Comparison of ENCODE assay signal across 10 mouse cellular contexts in the genomic region with DNA sequence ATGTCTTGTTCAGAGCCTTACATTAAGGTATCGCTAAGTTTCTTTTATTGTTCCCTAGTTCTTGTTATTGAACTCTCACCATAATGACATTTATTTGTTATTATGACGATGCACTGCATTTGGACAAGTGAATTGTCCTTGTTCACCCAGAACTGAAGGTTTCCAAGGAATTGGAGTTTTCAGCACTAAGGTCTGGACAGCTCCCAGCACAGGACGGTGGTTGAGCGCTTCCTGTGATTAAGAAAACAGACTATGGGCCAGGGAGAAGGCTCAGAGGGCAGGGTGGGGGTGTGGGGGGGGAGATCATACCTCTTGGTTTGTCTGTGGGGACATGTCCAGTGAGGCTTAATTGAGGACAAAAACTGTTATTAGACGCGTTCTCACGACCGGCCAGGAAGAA.
DNase-seq lines count a peak whose midpoint lies in the region; ATAC-seq and TF ChIP-seq lines count a peak whose summit lies in the region.
"Had no signal": no experiment of that assay in that cellular context is flagged by ENCODE, and none has a peak within 500 bp of the region (broad histone marks: within the 10 kb centered on the region; RNA-seq: fewer than 3 reads in every experiment).

No protein-coding gene starts in this region.

- no peaks in the 10 kb centered on the region for H3K4me1 ChIP-seq in forebrain, embryonic 11.5 days (replicated peaks; ENCODE audit: control insufficient read depth, insufficient read depth, low read length)
- no peaks in the 10 kb centered on the region for H3K4me1 ChIP-seq in forebrain, postnatal 0 days (ENCODE audit: insufficient read depth)
- H3K4me1 ChIP-seq in midbrain, embryonic 14.5 days (ENCODE audit: control insufficient read depth, insufficient read depth, low read length): no peaks in the 10 kb centered on the region
- H3K4me1 ChIP-seq in midbrain, embryonic 16.5 days (ENCODE audit: control insufficient read depth, insufficient read depth, low read length): no peaks in the 10 kb centered on the region
- H3K4me1 ChIP-seq in heart, embryonic 10.5 days: no peaks in the 10 kb centered on the region
- H3K4me1 ChIP-seq: forebrain, embryonic 13.5 days had no signal

- DNase-seq in forebrain, embryonic 11.5 days (ENCODE audit: low spot score): peak; percentile 72
- no peak for DNase-seq in forebrain, postnatal 0 days
- peak; percentile 40 for DNase-seq in midbrain, embryonic 14.5 days
- peak; percentile 60 for DNase-seq in embryo, embryonic 9.5 days (ENCODE audit: extremely low spot score)
- peak; percentile 69 for DNase-seq in retina, embryonic 14.5 days (ENCODE audit: low spot score)
- DNase-seq in T-cell, adult 2 months (ENCODE audit: low spot score): no peak
- no peak for DNase-seq in heart, embryonic 10.5 days (ENCODE audit: low spot score)

- H3K27ac ChIP-seq in forebrain, embryonic 11.5 days (ENCODE audit: low read depth, low read length): no peak overlapping the region
- no peak overlapping the region for H3K27ac ChIP-seq in forebrain, postnatal 0 days (ENCODE audit: low read depth, low read length)
- no peak overlapping the region for H3K27ac ChIP-seq in midbrain, embryonic 14.5 days (replicated peaks; ENCODE audit: low read depth, low read length)
- no peak overlapping the region for H3K27ac ChIP-seq in midbrain, embryonic 16.5 days (ENCODE audit: low read length)
- H3K27ac ChIP-seq in heart, embryonic 10.5 days: no peak overlapping the region
- H3K27ac ChIP-seq: forebrain, embryonic 13.5 days had no signal

- ATAC-seq in forebrain, embryonic 11.5 days (replicated peaks; ENCODE audit: low FRiP score): no peak
- no peak for ATAC-seq in forebrain, postnatal 0 days
- ATAC-seq in midbrain, embryonic 14.5 days (ENCODE audit: low FRiP score, low TSS enrichment): no peak
- ATAC-seq in midbrain, embryonic 16.5 days: no peak
- ATAC-seq: forebrain, embryonic 13.5 days had no signal

- no peak overlapping the region for H3K4me2 ChIP-seq in forebrain, embryonic 11.5 days (ENCODE audit: low read depth, low read length, severe bottlenecking)
- H3K4me2 ChIP-seq in forebrain, postnatal 0 days (ENCODE audit: low read depth): no peak overlapping the region
- no peak overlapping the region for H3K4me2 ChIP-seq in midbrain, embryonic 14.5 days (ENCODE audit: low read length)
- H3K4me2 ChIP-seq in midbrain, embryonic 16.5 days (ENCODE audit: low read length): no peak overlapping the region
- H3K4me2 ChIP-seq: forebrain, embryonic 13.5 days had no signal

- H3K27me3 ChIP-seq in forebrain, embryonic 11.5 days (ENCODE audit: control insufficient read depth, insufficient read depth, low read length): no peaks in the 10 kb centered on the region
- H3K27me3 ChIP-seq in forebrain, postnatal 0 days (ENCODE audit: insufficient read depth, low read length): no peaks in the 10 kb centered on the region
- H3K27me3 ChIP-seq in midbrain, embryonic 14.5 days (ENCODE audit: control insufficient read depth, insufficient read depth, low read length): no peaks in the 10 kb centered on the region
- H3K27me3 ChIP-seq in midbrain, embryonic 16.5 days (ENCODE audit: control insufficient read depth, insufficient read depth, low read depth, low read length): no peaks in the 10 kb centered on the region
- H3K27me3 ChIP-seq in heart, embryonic 10.5 days (ENCODE audit: insufficient read depth, poor library complexity, severe bottlenecking): no peaks in the 10 kb centered on the region
- H3K27me3 ChIP-seq: forebrain, embryonic 13.5 days had no signal

- 71% methylated on average over 8 of the region's 8 CpGs for WGBS in forebrain, embryonic 11.5 days
- WGBS in forebrain, postnatal 0 days: 66% methylated on average over 8 of the region's 8 CpGs
- WGBS in midbrain, embryonic 14.5 days: 70% methylated on average over 8 of the region's 8 CpGs
- 74% methylated on average over 8 of the region's 8 CpGs for WGBS in midbrain, embryonic 16.5 days
- 68% methylated on average over 8 of the region's 8 CpGs for WGBS in heart, embryonic 10.5 days

- TF ChIP-seq CTCF in forebrain, postnatal 0 days (IDR thresholded peaks at IDR 0.05; ENCODE audit: low read depth): no peak

- H3K4me3 ChIP-seq in forebrain, embryonic 11.5 days (ENCODE audit: low read depth, low read length): no peak overlapping the region
- H3K4me3 ChIP-seq in forebrain, postnatal 0 days (ENCODE audit: low read depth, low read length): no peak overlapping the region
- H3K4me3 ChIP-seq in midbrain, embryonic 14.5 days (replicated peaks; ENCODE audit: low read depth, low read length): no peak overlapping the region
- no peak overlapping the region for H3K4me3 ChIP-seq in midbrain, embryonic 16.5 days (ENCODE audit: low read depth, low read length)
- H3K4me3 ChIP-seq in heart, embryonic 10.5 days: no peak overlapping the region
- H3K4me3 ChIP-seq: forebrain, embryonic 13.5 days; myocyte had no signal

- H3K36me3 ChIP-seq in forebrain, embryonic 11.5 days (ENCODE audit: control insufficient read depth, insufficient read depth, low read length): no peaks in the 10 kb centered on the region
- H3K36me3 ChIP-seq in forebrain, postnatal 0 days (ENCODE audit: insufficient read depth): no peaks in the 10 kb centered on the region
- H3K36me3 ChIP-seq in midbrain, embryonic 14.5 days (ENCODE audit: control insufficient read depth, insufficient read depth, low read length): no peaks in the 10 kb centered on the region
- H3K36me3 ChIP-seq in midbrain, embryonic 16.5 days (ENCODE audit: control insufficient read depth, insufficient read depth, low read length): no peaks in the 10 kb centered on the region
- H3K36me3 ChIP-seq in heart, embryonic 10.5 days: no peaks in the 10 kb centered on the region

- no peaks in the 10 kb centered on the region for H3K9me3 ChIP-seq in forebrain, embryonic 11.5 days (ENCODE audit: control insufficient read depth, low read length)
- H3K9me3 ChIP-seq in forebrain, postnatal 0 days (ENCODE audit: low read length): no peaks in the 10 kb centered on the region
- H3K9me3 ChIP-seq in midbrain, embryonic 14.5 days (ENCODE audit: control insufficient read depth, low read length): no peaks in the 10 kb centered on the region
- no peaks in the 10 kb centered on the region for H3K9me3 ChIP-seq in midbrain, embryonic 16.5 days (replicated peaks; ENCODE audit: control insufficient read depth, low read length, poor library complexity, severe bottlenecking)
- H3K9me3 ChIP-seq in heart, embryonic 10.5 days: no peaks in the 10 kb centered on the region
- H3K9me3 ChIP-seq: forebrain, embryonic 13.5 days had no signal

- no peak overlapping the region for H3K9ac ChIP-seq in forebrain, embryonic 11.5 days (ENCODE audit: low read length)
- no peak overlapping the region for H3K9ac ChIP-seq in forebrain, postnatal 0 days
- no peak overlapping the region for H3K9ac ChIP-seq in midbrain, embryonic 14.5 days (replicated peaks; ENCODE audit: low read length)
- H3K9ac ChIP-seq in midbrain, embryonic 16.5 days (ENCODE audit: low read depth, low read length): no peak overlapping the region
- H3K9ac ChIP-seq: forebrain, embryonic 13.5 days had no signal

Comparison
In these comparisons a context has a peak if more than half of its experiments do, and no peak if none do; other contexts are left out.
1. DNase-seq: peak in forebrain, embryonic 11.5 days (single experiment), midbrain, embryonic 14.5 days (single experiment), embryo, embryonic 9.5 days (single experiment) and retina, embryonic 14.5 days (single experiment); none in forebrain, postnatal 0 days (single experiment), T-cell, adult 2 months (single experiment) and heart, embryonic 10.5 days (single experiment).